Mouse (Mus musculus) forebrain, embryonic 15.5 days (tissue): ENCODE data around the gene Lrmda. TPM values are rescaled to one million over a fixed set of nuclear protein-coding genes. Genes with fewer than 3 reads are reported as not detected.

ENCODE experiments used
- ATAC-seq: fragments of 200-750 bp; cut with Nextera tagmentation; replicated peaks from 2 replicates; pipeline ENCODE4 v1.8.0; 2017; ENCODE audit warnings: mild to moderate bottlenecking, moderate TSS enrichment, moderate library complexity
- H3K27ac ChIP-seq: fragments of 300-500 bp; sonication (generic); replicated peaks from 2 replicates; pipeline ENCODE4 v1.5.1; 2015; ENCODE audit warnings: mild to moderate bottlenecking, inconsistent platforms
- H3K27me3 ChIP-seq: fragments of 300-500 bp; sonication (generic); 2 replicates; pipeline ENCODE4 v1.6.1; 2015; ENCODE audit warnings: inconsistent platforms
- H3K36me3 ChIP-seq: fragments of 300-500 bp; sonication (generic); 2 replicates; pipeline ENCODE4 v1.6.1; 2015; ENCODE audit warnings: mild to moderate bottlenecking, inconsistent platforms
- H3K4me1 ChIP-seq: fragments of 300-500 bp; sonication (generic); 2 replicates; pipeline ENCODE4 v1.6.1; 2015; ENCODE audit warnings: inconsistent platforms
- H3K4me2 ChIP-seq: fragments of 300-500 bp; sonication (generic); replicated peaks from 2 replicates; pipeline ENCODE4 v1.6.1; 2015; ENCODE audit warnings: mild to moderate bottlenecking, inconsistent platforms
- H3K4me3 ChIP-seq: fragments of 300-500 bp; sonication (generic); 2 replicates; pipeline ENCODE4 v1.5.1; 2015; ENCODE audit warnings: mild to moderate bottlenecking, inconsistent platforms
- H3K9ac ChIP-seq: fragments of 300-500 bp; sonication (generic); replicated peaks from 2 replicates; pipeline ENCODE4 v1.6.1; 2015; ENCODE audit warnings: mild to moderate bottlenecking, inconsistent platforms
- H3K9me3 ChIP-seq: fragments of 300-500 bp; sonication (generic); 2 replicates; pipeline ENCODE4 v1.6.1; 2016; ENCODE audit warnings: inconsistent platforms
- WGBS: fragments of 180-500 bp; shearing (Covaris S2); methylation state at CpG from one replicate; pipeline ENCODE4 v1.1.7; 2015; ENCODE audit warnings: mixed read lengths; 5-methylcytosine and 5-hydroxymethylcytosine counted together
- polyA plus RNA-seq: library from polyadenylated mRNA; unstranded; fragments of >200 nt; fragmentation: Nextera tagmentation; extraction: Ambion mirVana; gene quantifications from 2 replicates; pipeline ENCODE4 v1.2.1, GENCODE M21; 2015

The Lrmda gene
- polyA plus RNA-seq, 1 experiment from 2014 or later, result 0.15 TPM

GRCm38 (mm10) chr14:22905741-22906667 lies 886.5 kb downstream of the Lrmda start:
- WGBS, result 72% methylated on average over 7 of the region's 7 CpGs
- Histone ChIP-seq H3K9me3 (no peaks in the 10 kb centered on the region), H3K9ac (no peak overlapping the region), H3K4me3 (no peak overlapping the region), H3K27me3 (no peaks in the 10 kb centered on the region), H3K4me2 (no peak overlapping the region), H3K36me3 (no peaks in the 10 kb centered on the region), H3K4me1 (peaks cover 13% of the 10 kb centered on the region; the same call in 1 of the 2 replicates), H3K27ac (peak overlapping the region; percentile 6; the same call in 1 of the 2 replicates)
- ATAC-seq, result peak; percentile 61; the same call in 1 of the 2 replicates

GRCm38 (mm10) chr14:22906716-22907115 lies 887.2 kb downstream of the Lrmda start:
- no peaks in the 10 kb centered on the region for H3K36me3 ChIP-seq
- H3K9ac ChIP-seq, result no peak overlapping the region
- no peaks in the 10 kb centered on the region for H3K9me3 ChIP-seq
- H3K27ac ChIP-seq, result peak overlapping the region; percentile 6; the same call in 1 of the 2 replicates
- no peak overlapping the region for H3K4me3 ChIP-seq
- ATAC-seq, result peak; percentile 65
- no peaks in the 10 kb centered on the region for H3K27me3 ChIP-seq
- peaks cover 13% of the 10 kb centered on the region; the same call in 1 of the 2 replicates for H3K4me1 ChIP-seq
- 51% methylated on average over 4 of the region's 4 CpGs for WGBS
- H3K4me2 ChIP-seq, result no peak overlapping the region

- no peak overlapping the region for H3K4me3 ChIP-seq
- no peak overlapping the region for H3K27ac ChIP-seq
- no peaks in the 10 kb centered on the region for H3K9me3 ChIP-seq
- ATAC-seq, result no peak
- peaks cover 13% of the 10 kb centered on the region; the same call in 1 of the 2 replicates for H3K4me1 ChIP-seq
- 51% methylated on average over 4 of the region's 4 CpGs for WGBS
- H3K4me2 ChIP-seq, result no peak overlapping the region
- H3K36me3 ChIP-seq, result no peaks in the 10 kb centered on the region
- H3K9ac ChIP-seq, result no peak overlapping the region
- H3K27me3 ChIP-seq, result no peaks in the 10 kb centered on the region
These were observed 887.7 kb downstream of the Lrmda start for GRCm38 (mm10) chr14:22907221-22907620.

GRCm38 (mm10) chr14:22908006-22908405 lies 888.5 kb downstream of the Lrmda start:
- no peak overlapping the region for H3K4me2 ChIP-seq
- no peak for ATAC-seq
- no peak overlapping the region for H3K9ac ChIP-seq
- 80% methylated on average over 2 of the region's 2 CpGs for WGBS
- no peaks in the 10 kb centered on the region for H3K9me3 ChIP-seq
- H3K27me3 ChIP-seq, result no peaks in the 10 kb centered on the region
- no peak overlapping the region for H3K27ac ChIP-seq
- peaks cover 13% of the 10 kb centered on the region; the same call in 1 of the 2 replicates for H3K4me1 ChIP-seq
- no peak overlapping the region for H3K4me3 ChIP-seq
- H3K36me3 ChIP-seq, result no peaks in the 10 kb centered on the region

DNA sequence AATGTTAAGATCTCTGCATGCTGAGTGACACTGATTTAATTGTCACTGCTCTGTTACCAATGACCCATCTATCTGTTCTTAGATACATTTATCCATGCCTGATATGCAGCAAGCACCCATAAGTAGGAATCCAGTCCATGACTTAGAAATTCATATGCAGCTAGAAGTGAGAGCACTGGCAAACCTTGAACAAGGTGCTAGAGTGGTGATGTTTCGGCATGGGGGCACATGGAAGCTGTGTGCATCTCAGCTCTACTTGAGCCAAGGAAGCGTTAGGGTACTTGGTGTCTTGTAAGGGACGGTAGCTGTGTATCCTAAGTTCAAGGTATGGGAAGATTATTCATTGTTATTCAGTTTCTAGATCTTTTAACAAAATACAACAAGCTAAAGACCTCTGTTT lies 896.0 kb downstream of the Lrmda start:
- no peak overlapping the region for H3K9ac ChIP-seq
- H3K9me3 ChIP-seq, result no peaks in the 10 kb centered on the region
- 96% methylated on average over 3 of the region's 3 CpGs for WGBS
- no peaks in the 10 kb centered on the region for H3K4me1 ChIP-seq
- no peaks in the 10 kb centered on the region for H3K36me3 ChIP-seq
- no peaks in the 10 kb centered on the region for H3K27me3 ChIP-seq
- H3K4me2 ChIP-seq, result no peak overlapping the region
- H3K27ac ChIP-seq, result no peak overlapping the region
- ATAC-seq, result no peak
- no peak overlapping the region for H3K4me3 ChIP-seq

- H3K4me1 ChIP-seq, result no peaks in the 10 kb centered on the region
- no peaks in the 10 kb centered on the region for H3K9me3 ChIP-seq
- no peak overlapping the region for H3K4me2 ChIP-seq
- no peaks in the 10 kb centered on the region for H3K36me3 ChIP-seq
- H3K27ac ChIP-seq, result no peak overlapping the region
- no peaks in the 10 kb centered on the region for H3K27me3 ChIP-seq
- no peak overlapping the region for H3K9ac ChIP-seq
- 81% methylated on average over 3 of the region's 3 CpGs for WGBS
- no peak overlapping the region for H3K4me3 ChIP-seq
- ATAC-seq, result no peak
These were observed 899.0 kb downstream of the Lrmda start for GRCm38 (mm10) chr14:22918499-22918898.

DNA sequence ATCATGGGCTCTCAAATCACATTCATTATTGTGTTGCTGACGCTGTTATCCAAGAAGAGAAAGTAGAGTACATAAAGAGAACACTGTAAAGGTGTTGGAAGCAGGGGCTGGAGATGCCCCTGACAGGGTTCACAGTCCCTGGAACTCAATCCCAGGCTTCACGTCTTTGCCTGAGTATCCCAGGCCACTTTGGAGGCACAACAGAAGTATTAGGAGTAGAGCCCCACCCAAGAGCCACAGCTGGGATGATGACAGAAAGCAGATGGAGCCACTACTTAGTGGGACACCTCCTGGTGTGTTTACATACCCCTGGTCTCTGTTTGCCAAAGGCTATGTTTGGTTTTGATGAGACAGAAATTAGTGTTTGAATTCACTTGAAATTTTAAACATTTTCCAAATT lies 899.4 kb downstream of the Lrmda start:
- Histone ChIP-seq H3K27ac (no peak overlapping the region), H3K4me1 (no peaks in the 10 kb centered on the region), H3K36me3 (no peaks in the 10 kb centered on the region), H3K4me3 (no peak overlapping the region), H3K9ac (no peak overlapping the region), H3K9me3 (no peaks in the 10 kb centered on the region), H3K4me2 (no peak overlapping the region), H3K27me3 (no peaks in the 10 kb centered on the region)
- ATAC-seq, result no peak
- 65% methylated on average over 2 of the region's 2 CpGs for WGBS

DNA sequence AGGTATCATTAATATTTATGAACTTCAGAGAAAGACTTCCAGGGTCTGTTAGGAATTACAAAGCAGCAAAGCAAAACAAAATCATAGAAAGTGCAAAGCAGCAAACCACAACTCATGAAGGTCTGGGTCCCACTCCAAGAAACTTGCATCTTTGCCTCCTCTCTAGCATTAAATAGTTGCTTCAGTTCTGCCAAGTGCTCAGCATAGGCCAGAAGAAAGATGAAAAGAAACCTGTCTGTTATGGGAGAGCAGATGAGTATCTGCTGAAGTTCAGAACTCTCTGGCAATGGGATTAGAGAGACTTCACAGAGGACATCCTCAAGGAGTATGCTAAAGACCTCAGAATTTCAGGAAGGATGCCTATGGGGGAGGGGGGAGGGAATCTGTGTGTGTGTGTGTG lies 901.6 kb downstream of the Lrmda start:
- ATAC-seq, result no peak
- no peaks in the 10 kb centered on the region for H3K9me3 ChIP-seq
- H3K27ac ChIP-seq, result no peak overlapping the region
- no peak overlapping the region for H3K9ac ChIP-seq
- no peaks in the 10 kb centered on the region for H3K4me1 ChIP-seq
- H3K4me3 ChIP-seq, result no peak overlapping the region
- no peak overlapping the region for H3K4me2 ChIP-seq
- H3K36me3 ChIP-seq, result no peaks in the 10 kb centered on the region
- H3K27me3 ChIP-seq, result no peaks in the 10 kb centered on the region

DNA sequence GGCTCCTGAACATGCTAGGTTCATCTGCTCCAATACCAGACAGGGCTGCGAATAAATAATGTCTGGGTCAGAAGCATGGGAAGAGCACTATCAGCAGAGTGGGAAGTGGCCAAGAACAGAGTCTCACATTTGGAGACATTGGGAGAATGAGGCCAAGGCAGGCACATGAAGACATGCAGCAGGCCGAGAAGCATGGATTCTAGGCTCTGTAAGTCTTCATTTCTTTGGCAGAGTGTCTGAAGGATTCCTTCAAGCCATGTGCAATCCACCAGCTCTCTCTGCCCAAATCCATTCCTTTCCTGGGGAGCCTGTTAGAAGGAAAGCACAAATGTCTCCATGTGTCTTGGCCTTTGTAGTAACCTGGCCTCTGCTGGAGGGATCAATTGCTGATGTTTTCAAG lies 902.3 kb downstream of the Lrmda start:
- no peak overlapping the region for H3K4me3 ChIP-seq
- no peaks in the 10 kb centered on the region for H3K36me3 ChIP-seq
- H3K4me1 ChIP-seq, result no peaks in the 10 kb centered on the region
- WGBS, result 93% methylated on average over 2 of the region's 2 CpGs
- no peak overlapping the region for H3K9ac ChIP-seq
- ATAC-seq, result no peak
- no peaks in the 10 kb centered on the region for H3K9me3 ChIP-seq
- no peak overlapping the region for H3K4me2 ChIP-seq
- H3K27ac ChIP-seq, result no peak overlapping the region
- H3K27me3 ChIP-seq, result no peaks in the 10 kb centered on the region

DNA sequence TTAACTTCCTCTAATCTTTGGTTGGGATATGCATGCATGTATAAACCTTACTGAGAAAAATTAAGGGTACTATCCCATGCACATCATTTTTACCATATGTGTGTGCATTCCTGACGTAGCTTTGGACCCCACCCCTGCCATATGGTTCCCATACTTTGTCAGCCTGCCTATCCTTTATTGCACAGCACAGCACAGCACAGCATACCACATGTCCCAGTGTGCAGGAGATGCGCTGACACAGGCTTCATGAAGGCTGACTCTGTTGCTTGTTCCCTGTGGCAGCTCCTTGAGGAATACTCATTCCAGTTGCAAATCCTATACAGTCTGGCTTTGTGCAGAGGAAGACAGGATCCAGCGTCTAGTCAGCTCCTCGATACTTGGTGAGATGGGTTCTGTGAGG lies 903.1 kb downstream of the Lrmda start:
- H3K4me1 ChIP-seq, result no peaks in the 10 kb centered on the region
- no peaks in the 10 kb centered on the region for H3K9me3 ChIP-seq
- WGBS, result 84% methylated on average over 4 of the region's 4 CpGs
- no peak overlapping the region for H3K4me2 ChIP-seq
- H3K9ac ChIP-seq, result no peak overlapping the region
- ATAC-seq, result no peak; the same call in 1 of the 2 replicates
- no peak overlapping the region for H3K27ac ChIP-seq
- no peaks in the 10 kb centered on the region for H3K27me3 ChIP-seq
- no peaks in the 10 kb centered on the region for H3K36me3 ChIP-seq
- no peak overlapping the region for H3K4me3 ChIP-seq

DNA sequence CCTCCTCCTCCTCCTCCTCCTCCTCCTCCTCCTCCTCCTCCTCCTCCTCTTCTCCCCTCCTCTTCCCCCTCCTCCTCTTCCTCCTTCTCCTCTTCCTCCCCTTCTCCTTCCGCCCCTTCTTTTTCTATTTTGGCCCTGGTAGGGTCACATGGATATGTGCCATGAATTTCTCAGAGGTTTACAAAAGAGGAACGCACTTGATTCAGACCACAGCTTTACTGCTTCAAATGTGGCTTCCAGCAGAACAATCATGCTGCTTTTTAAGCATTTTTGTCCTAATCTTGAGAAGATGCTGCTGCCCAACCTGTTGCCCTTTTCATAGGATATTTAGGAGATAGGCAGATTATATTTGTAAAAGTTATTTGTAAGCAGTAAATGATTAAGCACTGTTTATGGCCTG lies 903.7 kb downstream of the Lrmda start:
- H3K9me3 ChIP-seq, result no peaks in the 10 kb centered on the region
- no peaks in the 10 kb centered on the region for H3K4me1 ChIP-seq
- H3K9ac ChIP-seq, result no peak overlapping the region
- no peak for ATAC-seq
- H3K27ac ChIP-seq, result no peak overlapping the region
- H3K4me3 ChIP-seq, result no peak overlapping the region
- no peaks in the 10 kb centered on the region for H3K27me3 ChIP-seq
- H3K36me3 ChIP-seq, result no peaks in the 10 kb centered on the region
- WGBS, result 73% methylated on average over 1 of the region's 2 CpGs
- no peak overlapping the region for H3K4me2 ChIP-seq

DNA sequence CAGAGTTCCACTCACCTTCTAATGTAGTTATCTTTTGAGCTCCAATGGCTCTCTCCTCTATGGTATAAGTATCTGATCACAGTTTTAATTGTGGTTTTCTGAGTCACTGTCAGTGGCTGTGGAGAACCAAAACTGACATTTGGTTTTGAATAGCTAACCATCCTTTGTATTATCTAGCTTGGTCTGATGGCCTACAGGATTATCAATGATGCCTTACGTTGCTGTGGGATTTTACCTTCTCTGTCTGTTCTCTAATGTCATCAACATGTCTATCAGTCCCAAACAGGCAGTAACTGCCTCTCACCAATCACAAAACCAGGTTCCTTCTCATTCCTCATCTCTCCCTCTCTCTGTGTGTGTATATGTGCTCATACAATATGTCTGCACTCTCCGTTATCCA lies 908.8 kb downstream of the Lrmda start:
- H3K36me3 ChIP-seq, result no peaks in the 10 kb centered on the region
- H3K9ac ChIP-seq, result no peak overlapping the region
- 92% methylated on average over 2 of the region's 2 CpGs for WGBS
- H3K27ac ChIP-seq, result no peak overlapping the region
- H3K4me3 ChIP-seq, result no peak overlapping the region
- no peak for ATAC-seq
- no peaks in the 10 kb centered on the region for H3K4me1 ChIP-seq
- H3K27me3 ChIP-seq, result no peaks in the 10 kb centered on the region
- no peaks in the 10 kb centered on the region for H3K9me3 ChIP-seq
- no peak overlapping the region for H3K4me2 ChIP-seq

- Histone ChIP-seq H3K4me3 (no peak overlapping the region), H3K9ac (no peak overlapping the region), H3K4me2 (no peak overlapping the region), H3K27ac (no peak overlapping the region), H3K4me1 (no peaks in the 10 kb centered on the region), H3K36me3 (no peaks in the 10 kb centered on the region), H3K27me3 (no peaks in the 10 kb centered on the region), H3K9me3 (no peaks in the 10 kb centered on the region)
- 94% methylated on average over 1 of the region's 1 CpGs for whole genome bisulfite sequencing
- no peak for ATAC-seq
These were observed 909.2 kb downstream of the Lrmda start for GRCm38 (mm10) chr14:22928683-22929082.
